Mouse (Mus musculus) kidney, adult 18-20 months (tissue): Measurements from ENCODE around the gene Stau1.
"Not testable (repeated sequence)": the region's sequence is repeated elsewhere in the genome, so short reads cannot be mapped to it uniquely, and the experiment has no call there.

Source experiments
- DNase-seq: peaks from one replicate; pipeline ENCODE4 v3.0.0; 2021

The Stau1 gene

DNA sequence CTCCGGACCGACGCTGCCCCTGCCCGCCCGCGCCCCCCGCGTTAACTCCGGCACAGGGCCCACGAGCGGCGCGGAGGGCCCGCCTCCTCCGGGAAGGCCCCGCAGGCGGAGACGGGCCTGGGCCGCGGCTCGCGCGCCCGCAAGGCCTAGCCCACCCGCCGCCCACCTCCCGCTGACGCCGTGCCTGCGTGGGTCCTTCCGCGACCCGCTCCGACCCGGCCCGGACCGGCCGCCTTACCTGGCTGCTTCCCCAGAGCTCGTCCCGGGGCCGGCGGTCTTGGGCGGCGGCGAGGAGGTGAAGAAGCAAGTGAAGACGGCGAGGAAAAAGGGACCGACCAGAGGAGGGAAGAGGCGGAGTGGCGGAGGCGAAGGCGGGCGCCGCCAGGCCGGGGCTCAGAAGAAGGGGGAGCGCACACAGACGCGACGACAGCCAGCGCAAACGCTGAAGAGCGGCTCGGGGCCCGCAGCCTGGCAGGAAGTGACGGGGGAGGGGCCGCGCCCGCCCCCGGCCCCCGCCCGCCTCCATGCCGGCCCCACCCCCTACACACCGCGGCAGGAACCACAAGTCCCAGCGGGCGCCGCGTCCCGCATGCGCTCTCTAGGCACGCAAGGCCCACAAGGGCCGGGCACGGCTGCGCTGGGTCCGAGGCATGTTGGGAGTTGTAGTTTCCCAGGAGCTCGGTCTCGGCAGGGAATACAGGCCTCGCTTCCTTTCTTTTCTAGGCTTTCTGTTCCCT lies at the start of gene Stau1:
Gene Stau1, minus strand, starts transcription at position 504 of the 737 bp plus-strand sequence.
- DNase-seq, result peak; percentile 93

GRCm38 (mm10) chr2:167043400-167044121 lies 47.5 kb upstream of the Stau1 start:
- no peak for DNase-seq

- no peak for DNase-seq
Measured at GRCm38 (mm10) chr2:167039386-167039785, 43.3 kb upstream of the Stau1 start.

GRCm38 (mm10) chr2:167038716-167039115 lies 42.6 kb upstream of the Stau1 start:
- DNase-seq, result no peak

DNA sequence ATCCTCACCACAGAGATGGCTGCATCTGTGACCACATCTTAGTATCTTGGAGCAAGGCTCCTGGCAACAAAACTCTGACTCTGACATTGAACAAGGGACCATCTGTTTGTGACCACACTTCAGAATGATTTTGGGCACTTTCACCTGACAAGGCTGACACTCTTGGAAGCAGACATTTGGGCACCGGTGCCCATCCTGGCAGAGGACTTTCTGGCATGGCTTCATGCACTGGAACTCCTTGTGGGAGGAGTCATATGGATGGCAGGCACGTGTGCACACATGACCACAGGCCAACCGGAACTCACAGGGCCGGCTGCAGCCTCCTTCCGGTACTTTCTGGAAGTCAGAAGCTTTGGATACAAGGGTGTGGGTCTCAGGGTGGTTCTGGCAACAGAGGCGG lies 42.2 kb upstream of the Stau1 start:
- DNase-seq, result no peak

- no peak for DNase-seq
Measured at GRCm38 (mm10) chr2:167037710-167038109, 41.6 kb upstream of the Stau1 start.

GRCm38 (mm10) chr2:167030507-167030906 lies 34.4 kb upstream of the Stau1 start:
- no peak for DNase-seq

GRCm38 (mm10) chr2:167028553-167028952 lies 32.5 kb upstream of the Stau1 start:
- no peak for DNase-seq

GRCm38 (mm10) chr2:167019396-167019795 lies 23.3 kb upstream of the Stau1 start:
- no peak for DNase-seq

GRCm38 (mm10) chr2:167015382-167015718 lies 19.3 kb upstream of the Stau1 start:
- DNase-seq, result no peak

- DNase-seq, result peak; percentile 93
Measured at GRCm38 (mm10) chr2:167014702-167015381, 18.7 kb upstream of the Stau1 start, which contains the start of gene Ddx27. TSS of gene Ddx27 (plus strand) at chr2:167015193.

DNA sequence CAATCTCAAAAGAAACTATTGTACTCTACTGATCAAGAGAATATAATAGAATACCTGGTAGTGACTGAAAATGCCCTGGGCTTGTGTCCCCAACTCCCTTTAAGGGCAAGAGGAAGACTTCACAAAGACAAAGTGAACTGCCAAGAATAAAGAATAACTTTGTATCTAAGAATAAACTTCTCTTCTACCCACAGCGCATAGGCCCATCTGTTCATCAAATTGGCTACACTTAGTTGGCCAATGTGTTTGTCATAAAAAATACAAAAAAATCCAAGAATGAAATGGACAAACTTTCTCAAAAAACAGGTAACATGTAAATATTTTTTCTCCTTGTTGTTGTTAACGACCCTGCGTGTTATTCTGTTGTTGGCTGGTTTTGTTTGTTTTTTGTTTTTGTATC lies 14.4 kb upstream of the Stau1 start:
- no peak for DNase-seq

DNA sequence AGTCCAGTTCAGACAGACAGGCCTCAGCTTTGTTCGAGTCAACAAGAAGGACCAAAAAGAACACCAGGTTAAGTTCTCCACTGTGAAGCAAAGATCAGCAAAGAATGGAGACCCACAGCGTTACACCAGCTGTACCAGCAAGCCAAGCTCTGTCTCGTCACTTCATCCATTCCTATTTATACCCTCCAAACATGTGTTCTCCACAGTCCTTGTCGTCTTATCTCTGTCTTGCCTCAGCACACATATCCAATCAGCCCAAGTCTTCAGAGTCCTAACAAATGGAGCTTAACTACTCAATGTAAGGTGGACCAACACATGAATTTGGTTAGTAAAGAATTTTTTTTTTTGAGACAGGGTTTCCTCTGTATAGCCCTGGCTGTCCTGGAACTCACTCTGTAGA lies 13.4 kb upstream of the Stau1 start:
- no peak for DNase-seq

DNA sequence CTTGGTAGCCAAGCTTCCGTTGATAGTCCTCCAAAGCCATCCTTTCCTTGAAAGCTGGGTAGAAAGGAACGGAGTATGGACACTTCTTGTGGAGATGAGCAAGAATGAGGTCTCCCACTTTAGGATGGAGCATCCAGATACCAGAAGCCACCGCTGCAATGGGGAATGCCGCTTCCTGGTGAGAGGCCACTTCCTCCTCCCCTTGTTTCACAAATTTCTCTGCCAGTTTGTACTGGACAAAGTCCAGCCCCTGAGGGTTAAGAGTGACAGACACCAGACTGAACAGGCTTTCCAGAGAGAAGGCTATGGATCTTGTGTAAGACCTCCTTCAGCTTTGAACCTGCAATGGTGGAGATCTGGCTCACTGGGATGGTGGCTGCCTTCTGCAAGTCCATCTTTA lies 11.5 kb upstream of the Stau1 start:
- DNase-seq, result not testable (repeated sequence)

- DNase-seq, result no peak
Measured at GRCm38 (mm10) chr2:167007001-167007491, 10.9 kb upstream of the Stau1 start.

DNA sequence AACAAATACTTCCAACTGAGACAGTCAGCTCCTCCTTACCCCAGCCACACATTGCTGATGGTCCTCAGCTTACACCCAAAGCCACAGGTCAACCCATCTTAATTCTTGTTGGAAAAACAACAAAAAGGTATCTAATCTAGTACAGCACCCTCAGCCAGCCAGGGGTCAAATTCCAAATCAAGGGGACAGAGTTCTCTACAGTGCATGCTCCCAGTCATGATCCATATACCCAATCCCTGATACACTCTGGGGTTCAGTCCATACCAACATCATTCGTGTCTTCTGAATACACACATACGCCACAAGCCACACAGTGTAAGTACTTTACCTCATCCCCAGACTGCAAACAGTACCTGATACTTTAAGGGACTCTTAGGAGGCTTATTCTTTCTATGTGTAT lies 10.3 kb upstream of the Stau1 start:
- no peak for DNase-seq

DNA sequence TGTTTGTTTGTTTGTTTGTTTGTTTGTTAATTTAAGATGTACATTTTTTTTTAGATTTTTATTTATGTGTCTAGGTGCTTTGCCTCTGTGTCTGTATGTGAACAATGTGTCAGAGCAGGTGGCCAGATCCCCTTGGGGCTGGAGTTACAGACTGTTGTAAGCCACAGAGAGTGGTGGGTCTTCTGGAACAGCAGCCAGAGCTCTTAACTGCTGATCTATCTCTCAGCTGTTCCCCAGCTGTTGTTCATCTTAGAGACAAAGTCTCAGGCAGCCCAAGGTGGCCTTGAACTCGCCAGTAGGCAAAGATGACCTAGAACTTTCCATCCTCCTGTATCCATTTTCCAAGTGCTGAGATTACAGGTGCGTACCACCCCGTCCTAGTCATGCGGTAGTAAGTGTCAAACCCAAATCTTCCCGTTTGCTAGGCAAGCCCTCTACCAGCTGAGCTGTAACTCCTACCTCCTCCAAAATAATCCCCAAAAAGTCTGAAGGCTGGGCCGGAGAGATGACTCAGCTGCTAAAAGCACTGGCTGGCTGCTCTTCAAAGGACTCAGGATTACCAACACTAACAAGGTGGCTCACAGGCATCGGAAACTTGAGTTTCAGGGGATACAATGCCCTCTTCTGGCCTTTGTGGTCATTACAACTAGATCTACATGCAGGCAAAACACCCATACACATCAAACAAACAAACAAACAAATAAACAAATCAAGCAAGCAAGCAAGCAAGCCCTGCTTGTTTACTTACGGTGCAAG lies 8.2 kb upstream of the Stau1 start:
- DNase-seq, result peak; percentile 61

GRCm38 (mm10) chr2:167001486-167001885 lies 5.4 kb upstream of the Stau1 start:
- no peak for DNase-seq

DNA sequence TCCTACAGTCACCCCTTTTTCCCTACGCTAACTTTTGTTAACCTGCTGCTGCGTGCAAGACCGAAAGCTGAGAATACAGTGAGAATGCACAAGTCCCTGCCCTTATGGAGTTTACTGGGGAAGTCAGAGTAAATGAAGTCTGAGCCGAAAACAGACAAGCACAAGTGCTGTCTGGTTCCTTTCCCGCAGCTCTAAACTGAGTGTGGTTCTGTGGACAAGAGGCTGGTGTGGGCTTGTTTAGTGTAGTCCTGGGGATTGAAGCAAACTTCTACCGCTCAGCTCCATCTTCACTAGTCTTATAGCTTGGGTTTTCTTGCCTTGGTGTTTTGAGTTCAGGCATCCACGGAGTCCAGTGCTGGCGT lies 415 bp upstream of the Stau1 start:
- DNase-seq, result no peak

DNA sequence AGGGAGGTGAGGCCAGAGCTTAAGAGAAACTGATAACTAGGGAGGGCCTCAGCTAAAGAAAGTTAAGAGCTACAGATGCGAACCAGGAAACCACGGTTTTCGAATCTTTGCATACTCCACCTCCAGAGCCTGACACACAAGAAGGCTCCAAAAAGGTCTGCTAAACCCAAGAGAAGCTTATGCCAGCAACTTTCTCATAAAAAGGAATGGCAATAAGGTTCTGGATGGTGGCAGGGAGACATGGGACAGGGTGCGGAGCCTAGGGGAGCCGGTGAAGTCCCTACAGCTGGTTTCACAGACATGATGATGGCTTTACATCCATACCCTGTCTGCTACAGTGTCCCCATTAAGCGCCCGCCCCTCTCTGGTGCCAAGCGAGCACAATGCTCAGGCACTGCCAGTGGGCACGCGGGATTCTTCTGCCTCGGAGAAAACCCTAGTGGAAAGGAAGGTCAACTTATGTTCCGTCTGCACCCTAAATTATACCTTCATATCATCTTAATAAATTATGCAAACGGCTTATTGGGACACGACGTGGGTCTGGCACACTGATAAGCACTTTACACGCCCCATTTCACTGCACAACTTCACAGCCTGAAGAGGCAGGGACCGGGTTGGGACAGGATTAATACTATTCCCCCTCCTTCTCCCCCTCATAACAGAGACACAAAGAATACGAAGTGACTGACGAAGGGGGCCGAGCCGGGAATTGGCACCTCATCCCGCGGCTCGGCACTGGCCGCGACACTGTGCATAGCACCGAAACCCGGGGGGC lies 891 bp downstream of the Stau1 start:
- DNase-seq, result peak; percentile 34

DNA sequence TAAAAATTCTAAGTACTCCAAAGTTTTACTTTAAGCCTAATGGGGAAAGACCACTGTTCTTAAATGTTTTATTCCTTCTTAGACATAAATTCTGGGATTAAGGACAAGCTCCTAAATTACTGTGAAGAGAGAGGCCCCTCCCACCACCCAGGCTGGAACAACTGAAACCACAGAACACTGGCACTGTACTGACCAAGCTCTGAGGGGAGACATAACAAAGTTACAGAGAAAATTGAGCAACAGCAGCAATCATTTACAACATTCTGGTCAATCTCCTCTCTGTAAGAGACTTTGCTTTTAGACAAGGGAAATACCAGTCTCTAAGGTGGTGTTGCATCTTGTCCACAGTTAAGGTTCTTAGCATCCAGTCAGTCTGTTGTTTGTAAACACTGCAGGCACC lies 4.2 kb downstream of the Stau1 start:
- DNase-seq, result no peak

DNA sequence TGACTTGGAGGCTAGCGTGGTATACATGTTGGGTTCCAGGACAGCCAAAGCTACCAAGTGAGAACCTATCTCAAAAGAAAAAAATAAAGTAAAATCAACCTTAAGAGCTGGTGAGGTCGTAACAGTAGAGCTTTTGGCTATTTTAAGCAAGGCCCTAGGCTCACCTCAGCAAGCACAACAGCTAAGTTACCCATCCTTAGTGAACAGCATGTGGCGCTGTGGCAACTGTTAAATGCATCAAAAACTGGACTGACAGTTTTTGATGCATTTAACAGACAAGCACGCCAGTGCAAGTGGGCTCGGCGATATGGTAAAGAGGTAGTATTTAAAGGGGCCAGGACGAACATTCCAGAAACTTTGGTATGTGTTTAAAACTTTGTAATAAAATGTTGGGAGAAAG lies 5.2 kb downstream of the Stau1 start:
- no peak for DNase-seq
